Mouse (Mus musculus) embryonic facial prominence, embryonic 13.5 days (tissue): ENCODE data around the gene Usp4. TPM values are rescaled to one million over a fixed set of nuclear protein-coding genes. Genes with fewer than 3 reads are reported as not detected.

Experiments used
- ATAC-seq: fragments of 200-750 bp; cut with Nextera tagmentation; 2 replicates; pipeline ENCODE4 v1.8.0; 2017; ENCODE audit warnings: low read depth; ENCODE audit not compliant: insufficient number of reproducible peaks, insufficient read depth, low FRiP score, low TSS enrichment
- H3K27ac ChIP-seq: fragments of 300-500 bp; sonication (generic); 2 replicates; pipeline ENCODE4 v1.5.1; 2015; ENCODE audit warnings: moderate library complexity, mild to moderate bottlenecking, inconsistent platforms
- H3K27me3 ChIP-seq: fragments of 300-500 bp; sonication (generic); 2 replicates; pipeline ENCODE4 v1.6.1; 2015; ENCODE audit warnings: mild to moderate bottlenecking, inconsistent platforms
- H3K36me3 ChIP-seq: fragments of 300-500 bp; sonication (generic); 2 replicates; pipeline ENCODE4 v1.6.1; 2015; ENCODE audit warnings: mild to moderate bottlenecking, inconsistent platforms
- H3K4me1 ChIP-seq: fragments of 300-500 bp; sonication (generic); 2 replicates; pipeline ENCODE4 v1.6.1; 2015; ENCODE audit warnings: inconsistent platforms
- H3K4me2 ChIP-seq: fragments of 300-500 bp; sonication (generic); 2 replicates; pipeline ENCODE4 v1.6.1; 2015; ENCODE audit warnings: moderate library complexity, mild to moderate bottlenecking, inconsistent platforms
- H3K4me3 ChIP-seq: fragments of 300-500 bp; sonication (generic); 2 replicates; pipeline ENCODE4 v1.5.1; 2015; ENCODE audit warnings: mild to moderate bottlenecking, inconsistent platforms
- H3K9ac ChIP-seq: fragments of 300-500 bp; sonication (generic); 2 replicates; pipeline ENCODE4 v1.6.1; 2015; ENCODE audit warnings: mild to moderate bottlenecking, inconsistent platforms
- H3K9me3 ChIP-seq: fragments of 300-500 bp; sonication (generic); 2 replicates; pipeline ENCODE4 v1.6.1; 2016; ENCODE audit warnings: inconsistent platforms
- WGBS: fragments of 180-500 bp; shearing (Covaris S2); methylation state at CpG from one replicate; pipeline ENCODE4 v1.1.7; 2015; ENCODE audit warnings: mixed read lengths; 5-methylcytosine and 5-hydroxymethylcytosine counted together
- polyA plus RNA-seq: library from polyadenylated mRNA; unstranded; fragments of >200 nt; fragmentation: Nextera tagmentation; extraction: Ambion mirVana; gene quantifications from 2 replicates; pipeline ENCODE4 v1.2.1, GENCODE M21; 2015

Gene Usp4
- polyA plus RNA-seq, 1 experiment from 2014 or later: 106 TPM

DNA sequence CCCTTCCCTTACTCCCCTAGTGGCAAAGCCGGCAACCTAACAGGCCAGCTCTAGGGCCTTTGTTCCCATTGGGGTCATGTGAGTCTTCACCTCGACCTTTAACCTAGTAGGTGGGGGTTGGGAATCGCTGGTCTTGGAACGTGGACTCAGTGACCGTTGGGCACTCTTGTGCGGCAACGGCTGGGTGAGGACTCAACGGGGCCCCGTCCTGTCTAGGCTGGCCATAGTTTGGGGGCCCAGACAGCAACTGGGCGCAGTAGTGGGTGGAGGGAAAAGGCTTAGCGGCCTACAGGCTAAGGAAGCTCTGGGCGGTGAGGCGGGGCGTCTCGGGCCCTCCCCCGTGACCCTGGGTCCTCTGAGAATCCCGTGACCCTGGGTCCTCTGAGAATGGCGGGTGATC, 45.0 kb downstream of the Usp4 start, which contains the start of gene 1700102P08Rik:
1700102P08Rik (plus strand) TSS at position 130 of the 400 bp plus-strand sequence.
- no peak within 1 kb of the TSS for H3K4me2 ChIP-seq
- 59% methylated on average over 18 of the region's 18 CpGs for WGBS
- no peak for ATAC-seq
- no peaks in the 10 kb centered on the region for H3K27me3 ChIP-seq
- no peaks in the 10 kb centered on the region for H3K4me1 ChIP-seq
- no peak within 1 kb of the TSS for H3K9ac ChIP-seq
- no peak within 1 kb of the TSS for H3K4me3 ChIP-seq
- no peaks in the 10 kb centered on the region for H3K9me3 ChIP-seq
- no peak within 1 kb of the TSS for H3K27ac ChIP-seq
- peaks cover 64% of the 10 kb centered on the region for H3K36me3 ChIP-seq

DNA sequence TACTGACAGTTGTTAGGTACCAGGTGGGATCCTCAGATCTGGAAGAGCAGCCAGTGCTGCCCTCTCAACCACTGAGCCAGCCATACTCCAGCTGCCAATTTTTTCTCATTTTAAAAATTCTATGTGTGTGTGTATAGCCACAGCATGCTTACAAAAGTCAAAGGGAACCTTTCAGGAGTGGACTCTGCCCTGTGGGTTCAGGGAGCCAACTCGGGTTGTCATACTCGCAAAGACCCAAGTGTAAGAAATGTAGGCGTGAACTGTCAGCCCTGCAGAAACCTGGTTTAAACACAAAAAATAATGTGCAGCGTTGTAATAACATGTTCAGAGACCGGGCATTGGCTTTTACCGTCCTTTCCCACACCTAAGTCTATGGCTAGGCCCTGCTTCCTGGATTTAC, 46.5 kb downstream of the Usp4 start:
- H3K9me3 ChIP-seq: no peaks in the 10 kb centered on the region
- H3K4me1 ChIP-seq: no peaks in the 10 kb centered on the region
- no peak for ATAC-seq
- 97% methylated on average over 6 of the region's 6 CpGs for WGBS
- H3K4me3 ChIP-seq: no peak overlapping the region
- H3K27me3 ChIP-seq: no peaks in the 10 kb centered on the region
- H3K4me2 ChIP-seq: no peak overlapping the region
- no peak overlapping the region for H3K27ac ChIP-seq
- no peak overlapping the region for H3K9ac ChIP-seq
- peaks cover 49% of the 10 kb centered on the region for H3K36me3 ChIP-seq

DNA sequence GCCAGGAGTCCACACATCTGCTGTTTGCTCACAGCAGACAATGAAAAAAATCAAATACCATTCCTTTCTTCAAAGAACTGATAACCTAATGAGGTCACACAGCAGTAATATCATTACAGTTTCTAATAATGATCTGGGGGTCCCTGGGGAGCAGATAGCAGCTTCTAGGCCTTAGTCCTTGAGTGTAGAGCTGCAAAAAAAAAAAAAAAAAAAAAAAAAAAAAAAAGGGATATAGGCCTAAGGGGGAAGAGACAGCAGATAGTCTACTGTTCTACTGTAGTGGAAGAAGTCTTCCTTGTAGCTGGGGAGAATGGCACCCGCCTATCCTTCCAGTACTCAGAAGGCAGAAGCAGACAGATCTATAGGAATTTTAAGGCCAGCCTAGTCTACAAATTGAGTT, 47.8 kb downstream of the Usp4 start:
- ATAC-seq: no peak
- 90% methylated on average over 1 of the region's 1 CpGs for WGBS

DNA sequence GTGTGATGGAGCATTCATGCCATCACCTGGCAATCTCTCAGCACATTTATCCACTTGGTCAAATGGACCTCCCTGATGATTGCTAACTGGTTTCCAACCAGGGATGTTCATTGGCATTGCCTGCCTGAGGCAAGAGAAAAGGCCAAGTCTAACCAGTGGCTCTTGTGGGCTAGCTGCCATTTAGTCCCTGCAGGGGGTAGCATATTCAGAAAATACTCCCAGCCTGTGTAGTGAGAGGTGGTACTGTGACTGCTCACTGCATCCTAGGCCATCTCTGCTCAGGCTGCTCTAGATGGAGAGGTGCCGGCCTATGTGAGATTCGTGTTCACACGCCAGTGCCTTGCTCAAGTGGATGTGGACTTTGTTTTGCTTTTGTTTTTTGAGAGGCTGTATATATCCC, 50.7 kb downstream of the Usp4 start:
- 88% methylated on average over 3 of the region's 3 CpGs for WGBS
- Histone ChIP-seq H3K4me2 (no peak overlapping the region), H3K9ac (no peak overlapping the region), H3K27ac (no peak overlapping the region), H3K27me3 (no peaks in the 10 kb centered on the region), H3K4me1 (0 out of 2 replicates have a peak, but pooled peaks cover 7% of the 10 kb centered on the region), H3K36me3 (peaks cover 11% of the 10 kb centered on the region), H3K4me3 (no peak overlapping the region), H3K9me3 (no peaks in the 10 kb centered on the region)
- ATAC-seq: no peak

More for the DNA sequence above, 47.8 kb downstream of the Usp4 start:
- Histone ChIP-seq H3K27ac (no peak overlapping the region), H3K4me2 (no peak overlapping the region), H3K9ac (no peak overlapping the region), H3K4me3 (no peak overlapping the region), H3K36me3 (peaks cover 39% of the 10 kb centered on the region), H3K4me1 (no peaks in the 10 kb centered on the region), H3K27me3 (no peaks in the 10 kb centered on the region), H3K9me3 (no peaks in the 10 kb centered on the region)

DNA sequence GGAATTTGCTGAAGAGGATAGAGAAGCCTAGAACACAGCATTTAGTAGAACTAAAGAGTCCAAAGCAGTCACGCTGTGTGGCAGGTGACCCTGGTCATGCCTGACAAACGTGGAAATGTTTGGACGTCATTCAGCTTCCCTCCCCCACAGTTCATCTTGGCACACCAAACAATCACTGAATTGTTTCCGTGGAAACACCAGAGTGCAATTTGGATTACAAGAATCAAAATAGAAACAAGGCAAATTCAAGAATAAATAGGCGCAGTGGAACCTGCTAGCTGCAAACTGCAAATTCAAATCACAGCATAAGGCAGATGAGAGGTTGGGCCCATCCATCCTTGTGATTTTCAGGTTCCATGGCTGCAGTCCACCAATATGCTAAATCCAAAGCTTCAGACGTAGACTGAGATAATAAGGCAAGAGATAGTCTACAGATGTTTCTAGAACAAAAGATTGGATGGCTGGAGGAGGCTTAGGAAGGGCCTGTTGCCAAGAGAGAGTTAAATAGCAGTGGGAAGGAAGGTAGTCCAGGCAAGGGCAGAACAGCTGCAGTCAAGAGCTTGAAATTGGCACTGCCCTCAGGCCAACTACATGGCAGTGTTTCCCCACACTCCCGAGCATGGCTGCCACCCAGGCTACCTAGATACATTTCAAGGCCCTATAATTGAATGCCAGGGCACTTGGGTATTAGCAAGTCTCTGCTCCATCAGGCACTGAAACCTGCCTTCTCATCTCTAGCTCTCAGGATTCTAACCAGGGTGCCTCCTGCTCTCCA, 53.7 kb downstream of the Usp4 start:
- Histone ChIP-seq H3K4me3 (no peak overlapping the region), H3K9me3 (no peaks in the 10 kb centered on the region), H3K4me2 (no peak overlapping the region), H3K4me1 (0 out of 2 replicates have a peak, but pooled peaks cover 7% of the 10 kb centered on the region), H3K9ac (no peak overlapping the region), H3K36me3 (no peaks in the 10 kb centered on the region), H3K27ac (no peak overlapping the region), H3K27me3 (no peaks in the 10 kb centered on the region)
- ATAC-seq: no peak
- WGBS: 63% methylated on average over 7 of the region's 7 CpGs

DNA sequence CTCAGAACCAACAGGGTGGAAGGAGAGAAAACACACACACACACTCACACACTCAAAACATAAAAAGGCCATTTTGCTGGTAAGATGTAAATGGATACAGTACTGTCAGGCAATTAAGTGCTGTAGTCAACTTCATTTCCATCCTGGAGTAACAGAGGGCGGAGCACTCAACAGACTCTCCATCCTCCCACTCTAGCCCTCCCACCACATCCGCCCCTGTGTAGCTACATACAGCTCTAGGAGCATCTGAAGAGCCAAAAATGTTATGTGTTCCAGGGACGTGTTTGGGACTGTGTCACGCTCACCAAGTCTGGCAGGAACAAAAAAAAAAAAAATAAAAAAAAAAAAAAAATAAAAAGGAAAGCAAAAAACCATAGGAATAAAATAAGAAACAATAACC, 55.4 kb downstream of the Usp4 start:
- no peaks in the 10 kb centered on the region for H3K36me3 ChIP-seq
- H3K4me2 ChIP-seq: no peak overlapping the region
- H3K27ac ChIP-seq: no peak overlapping the region
- 76% methylated on average over 4 of the region's 4 CpGs for WGBS
- no peak for ATAC-seq
- no peak overlapping the region for H3K9ac ChIP-seq
- no peak overlapping the region for H3K4me3 ChIP-seq
- H3K4me1 ChIP-seq: 0 out of 2 replicates have a peak, but pooled peaks cover 7% of the 10 kb centered on the region
- H3K9me3 ChIP-seq: no peaks in the 10 kb centered on the region
- no peaks in the 10 kb centered on the region for H3K27me3 ChIP-seq

DNA sequence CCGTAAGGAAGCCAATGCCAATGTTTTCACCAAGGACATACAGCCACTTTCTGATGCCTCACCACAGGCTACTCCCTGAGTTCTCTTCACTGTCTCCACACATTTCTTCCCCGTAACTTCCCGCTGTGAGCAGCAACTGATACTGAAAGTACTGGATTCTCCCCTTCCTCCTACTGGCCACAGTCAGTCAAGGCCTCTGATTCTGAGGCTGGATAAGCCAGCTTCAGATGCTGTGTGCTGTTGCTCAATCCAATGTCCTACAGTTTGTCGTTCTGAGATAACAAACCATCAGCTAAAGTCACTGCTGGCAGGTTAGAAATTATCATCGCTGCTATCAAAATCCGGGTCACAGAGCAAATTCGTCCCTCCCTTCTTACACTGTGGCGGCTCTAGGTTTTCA, 56.8 kb downstream of the Usp4 start:
- H3K4me1 ChIP-seq: 0 out of 2 replicates have a peak, but pooled peaks cover 7% of the 10 kb centered on the region
- no peak overlapping the region for H3K4me2 ChIP-seq
- no peaks in the 10 kb centered on the region for H3K27me3 ChIP-seq
- no peaks in the 10 kb centered on the region for H3K36me3 ChIP-seq
- no peak overlapping the region for H3K4me3 ChIP-seq
- no peak for ATAC-seq
- H3K9me3 ChIP-seq: no peaks in the 10 kb centered on the region
- 84% methylated on average over 8 of the region's 8 CpGs for WGBS
- H3K27ac ChIP-seq: no peak overlapping the region
- no peak overlapping the region for H3K9ac ChIP-seq

DNA sequence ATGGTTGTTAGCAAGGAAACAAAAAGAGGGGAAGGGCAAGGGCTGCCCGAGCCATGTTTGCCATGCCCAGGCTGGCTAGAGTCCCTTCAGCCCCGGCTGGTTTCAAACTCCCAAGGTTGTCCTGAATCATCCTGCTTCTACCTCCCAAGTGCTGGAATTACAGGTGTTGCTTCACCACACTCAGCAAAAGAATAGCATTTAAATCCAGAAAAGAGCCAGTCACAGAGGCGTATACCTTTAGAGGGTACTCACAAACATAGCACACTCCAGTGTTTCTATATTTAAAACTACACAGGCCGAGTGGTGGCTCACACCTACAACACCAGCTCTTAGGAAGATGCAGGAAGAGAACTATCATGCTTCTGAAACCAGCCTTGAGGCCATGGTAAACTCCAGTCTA, 61.9 kb downstream of the Usp4 start:
- no peak overlapping the region for H3K9ac ChIP-seq
- no peaks in the 10 kb centered on the region for H3K9me3 ChIP-seq
- H3K27me3 ChIP-seq: no peaks in the 10 kb centered on the region
- H3K4me1 ChIP-seq: no peaks in the 10 kb centered on the region
- no peak for ATAC-seq
- H3K4me2 ChIP-seq: no peak overlapping the region
- WGBS: 85% methylated on average over 4 of the region's 4 CpGs
- H3K36me3 ChIP-seq: no peaks in the 10 kb centered on the region
- no peak overlapping the region for H3K4me3 ChIP-seq
- no peak overlapping the region for H3K27ac ChIP-seq

DNA sequence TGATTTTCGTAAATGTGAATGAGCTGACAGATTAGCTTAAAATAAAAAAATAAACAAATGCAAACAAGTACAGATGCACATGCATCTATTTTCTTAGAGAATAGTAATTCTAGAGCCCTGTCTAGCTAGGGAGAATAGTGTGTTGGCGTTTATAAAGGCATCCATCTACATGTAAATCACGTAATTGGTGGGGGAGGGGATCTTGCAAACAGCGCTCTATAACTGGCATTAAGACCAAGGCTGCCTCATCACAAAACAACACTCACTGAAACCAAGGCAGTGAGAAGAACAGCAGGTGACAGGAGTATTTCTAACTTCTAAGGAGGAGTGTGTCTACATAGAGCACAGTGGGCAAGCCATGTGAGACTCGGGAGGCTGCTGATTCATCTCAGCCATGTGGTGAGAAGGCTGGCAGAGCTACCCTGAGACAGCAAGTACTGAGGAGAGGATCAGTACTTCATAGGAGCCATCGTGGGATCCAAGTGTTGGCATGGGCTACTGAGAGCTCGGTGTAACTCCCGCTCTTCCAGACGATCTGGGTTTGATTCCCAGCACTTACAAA, 63.8 kb downstream of the Usp4 start:
- no peaks in the 10 kb centered on the region for H3K9me3 ChIP-seq
- no peaks in the 10 kb centered on the region for H3K27me3 ChIP-seq
- H3K36me3 ChIP-seq: no peaks in the 10 kb centered on the region
- no peak overlapping the region for H3K4me2 ChIP-seq
- no peaks in the 10 kb centered on the region for H3K4me1 ChIP-seq
- ATAC-seq: no peak
- no peak overlapping the region for H3K4me3 ChIP-seq
- no peak overlapping the region for H3K9ac ChIP-seq
- no peak overlapping the region for H3K27ac ChIP-seq
- 72% methylated on average over 9 of the region's 9 CpGs for WGBS

DNA sequence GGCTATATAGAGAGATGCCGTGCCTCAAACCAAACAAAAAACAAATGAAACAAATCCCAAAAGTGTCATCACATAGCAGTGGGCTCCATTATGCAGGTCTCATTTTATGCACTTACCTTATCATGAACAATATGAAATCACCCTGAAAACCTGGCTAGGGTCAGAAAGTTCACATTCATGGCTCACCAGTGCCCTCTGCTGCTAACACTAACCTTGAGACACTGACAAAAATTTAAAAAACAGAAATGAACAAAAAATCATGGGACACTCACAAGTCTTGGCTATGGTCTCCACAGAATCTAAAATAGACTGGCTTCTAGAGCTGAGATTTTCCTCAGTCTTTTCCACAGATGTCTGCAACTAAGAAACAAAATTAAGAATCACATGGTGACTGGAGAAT, 64.6 kb downstream of the Usp4 start:
- Histone ChIP-seq H3K27me3 (no peaks in the 10 kb centered on the region), H3K27ac (no peak overlapping the region), H3K36me3 (no peaks in the 10 kb centered on the region), H3K4me3 (no peak overlapping the region), H3K9ac (no peak overlapping the region), H3K9me3 (no peaks in the 10 kb centered on the region), H3K4me2 (no peak overlapping the region), H3K4me1 (no peaks in the 10 kb centered on the region)
- 77% methylated on average over 1 of the region's 1 CpGs for WGBS
- no peak for ATAC-seq

DNA sequence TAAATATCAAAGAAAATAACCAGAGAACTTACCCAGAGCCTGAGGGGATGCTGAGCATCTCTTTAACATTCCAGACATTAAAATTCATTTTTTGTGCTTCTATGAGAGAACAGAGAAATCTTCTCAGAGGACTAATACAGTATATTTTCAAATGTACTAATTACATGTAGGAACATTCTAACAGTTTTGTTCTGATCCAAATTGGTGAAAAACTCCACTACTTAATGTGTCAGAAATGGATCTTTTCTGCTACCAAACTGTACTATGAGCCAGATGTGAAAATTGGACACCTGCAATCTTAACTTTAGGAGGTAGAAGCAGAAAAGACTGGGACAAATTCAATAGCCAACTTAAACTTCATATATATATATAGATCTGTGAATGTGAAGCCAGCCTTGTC, 80.7 kb downstream of the Usp4 start, which contains the start of gene Ccdc36:
Ccdc36 (minus strand) TSS at position 101 of the 400 bp plus-strand sequence.
- Histone ChIP-seq H3K36me3 (no peaks in the 10 kb centered on the region), H3K4me2 (no peak within 1 kb of the TSS), H3K4me3 (no peak within 1 kb of the TSS), H3K4me1 (no peaks in the 10 kb centered on the region), H3K9me3 (no peaks in the 10 kb centered on the region), H3K27ac (no peak within 1 kb of the TSS), H3K27me3 (no peaks in the 10 kb centered on the region), H3K9ac (no peak within 1 kb of the TSS)
- no peak for ATAC-seq

DNA sequence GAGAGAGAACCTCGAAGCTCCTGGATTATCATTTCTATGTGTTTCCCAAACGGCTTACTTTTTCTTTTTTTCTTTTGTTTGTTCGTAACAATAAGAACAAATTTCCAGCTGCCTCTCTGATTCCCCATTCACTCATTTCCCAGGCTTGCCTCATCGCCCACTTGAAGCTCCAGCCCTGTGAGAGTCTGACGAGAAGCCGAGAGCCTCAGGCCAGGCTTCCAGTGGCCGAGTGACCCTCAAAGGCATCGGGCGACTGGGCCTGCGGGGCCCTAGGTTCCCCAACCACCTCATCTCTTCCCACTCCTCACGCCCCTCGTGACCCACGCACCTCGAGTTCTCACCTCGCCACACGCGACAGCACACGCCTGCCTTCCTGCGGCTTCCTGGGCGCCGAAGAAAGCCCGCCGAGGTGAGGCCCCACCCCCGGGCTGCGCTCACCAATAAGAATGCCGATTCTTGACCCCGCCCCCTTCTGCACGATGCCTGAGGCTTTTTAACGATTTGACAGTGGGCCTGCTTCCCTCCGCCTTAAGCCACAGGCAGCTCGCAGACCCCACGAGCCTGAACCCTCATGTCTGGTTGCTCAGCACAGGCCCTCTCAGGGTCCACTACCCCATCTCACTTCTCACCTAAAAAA, 83.9 kb downstream of the Usp4 start:
- 0 out of 2 replicates have a peak overlapping the region, but pooled peaks have one; percentile 7 for H3K9ac ChIP-seq
- no peak overlapping the region for H3K27ac ChIP-seq
- H3K4me2 ChIP-seq: peak overlapping the region; percentile 52
- WGBS: 47% methylated on average over 32 of the region's 32 CpGs
- no peaks in the 10 kb centered on the region for H3K36me3 ChIP-seq
- H3K4me3 ChIP-seq: peak overlapping the region; percentile 25
- no peaks in the 10 kb centered on the region for H3K27me3 ChIP-seq
- no peaks in the 10 kb centered on the region for H3K4me1 ChIP-seq
- ATAC-seq: no peak
- no peaks in the 10 kb centered on the region for H3K9me3 ChIP-seq
